Mouse (Mus musculus): ENCODE data around the gene Bbof1. TPM values are rescaled to one million over a fixed set of nuclear protein-coding genes. Genes with fewer than 3 reads are reported as not detected.

The Bbof1 gene
- polyA plus RNA-seq, 1 experiment: 4.3 TPM

DNA sequence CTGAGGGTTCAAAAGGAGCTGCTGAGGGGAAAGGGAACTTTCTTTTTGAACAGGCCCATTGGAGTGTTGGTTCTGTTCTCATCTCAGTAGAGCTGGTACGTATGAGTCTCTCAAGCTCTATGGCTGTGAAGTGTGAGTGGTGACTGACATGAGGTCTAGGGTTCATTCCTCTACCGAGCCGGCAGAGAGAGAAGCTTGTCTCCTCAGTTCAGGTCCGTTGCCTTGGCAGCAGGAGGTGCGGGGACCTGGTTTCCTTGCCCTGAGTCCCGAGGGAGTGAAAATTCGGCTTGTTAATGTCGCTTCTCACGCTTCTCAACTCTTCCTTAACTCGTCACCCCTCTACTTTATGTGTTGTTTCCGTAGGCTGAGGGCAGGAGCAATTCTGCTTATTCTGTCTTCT lies 42.9 kb downstream of the Bbof1 start:
- H3K4me3 ChIP-seq (replicated peaks; ENCODE audit: insufficient read depth, low read depth, low read length): peak overlapping the region; percentile 60
- no peaks in the 10 kb centered on the region for H3K27me3 ChIP-seq (ENCODE audit: control insufficient read depth, insufficient read depth, low read length)
- TF ChIP-seq POLR2A (IDR thresholded peaks at IDR 0.05; ENCODE audit: borderline replicate concordance, insufficient read depth, low read length): no peak
- no peak for TF ChIP-seq CTCF (IDR thresholded peaks at IDR 0.05; ENCODE audit: borderline replicate concordance, insufficient read depth, low read depth, low read length)
- H3K4me1 ChIP-seq (ENCODE audit: control insufficient read depth, insufficient read depth, low read length): no peaks in the 10 kb centered on the region
- under 1% methylated on average over 11 of the region's 11 CpGs for WGBS
- no peak for DNase-seq
- no peak overlapping the region; the same call in 1 of the 2 replicates for H3K27ac ChIP-seq (ENCODE audit: insufficient read depth, low read length)

DNA sequence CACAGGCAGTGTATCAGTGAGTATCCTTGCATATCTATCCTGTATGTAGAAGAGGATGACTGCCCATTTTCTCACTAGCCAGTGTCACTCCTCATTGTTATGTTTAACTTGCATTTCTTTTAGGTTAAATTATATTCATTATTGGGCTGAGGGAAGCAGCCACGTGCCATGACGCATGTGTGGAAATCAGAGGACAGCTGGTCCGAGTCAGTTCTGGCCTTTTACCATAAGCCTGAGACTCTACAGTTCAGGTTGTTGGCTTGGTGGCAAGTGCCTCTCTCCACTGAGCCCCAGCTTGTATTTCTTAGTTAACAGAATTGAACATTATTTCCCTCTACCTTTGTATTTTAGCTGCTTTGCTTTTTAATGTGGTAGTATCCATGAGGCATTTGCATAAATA lies 48.0 kb downstream of the Bbof1 start:
- no peaks in the 10 kb centered on the region for H3K4me1 ChIP-seq (ENCODE audit: control insufficient read depth, insufficient read depth, low read length)
- no peak overlapping the region for H3K27ac ChIP-seq (ENCODE audit: insufficient read depth, low read length)
- H3K4me3 ChIP-seq (replicated peaks; ENCODE audit: insufficient read depth, low read depth, low read length): no peak overlapping the region
- WGBS: 16% methylated on average over 3 of the region's 3 CpGs
- TF ChIP-seq POLR2A (IDR thresholded peaks at IDR 0.05; ENCODE audit: borderline replicate concordance, insufficient read depth, low read length) (no peak), CTCF (IDR thresholded peaks at IDR 0.05; ENCODE audit: borderline replicate concordance, insufficient read depth, low read depth, low read length) (no peak)
- H3K27me3 ChIP-seq (ENCODE audit: control insufficient read depth, insufficient read depth, low read length): no peaks in the 10 kb centered on the region
- DNase-seq: peak in 1 of 2 experiments; percentile 52

DNA sequence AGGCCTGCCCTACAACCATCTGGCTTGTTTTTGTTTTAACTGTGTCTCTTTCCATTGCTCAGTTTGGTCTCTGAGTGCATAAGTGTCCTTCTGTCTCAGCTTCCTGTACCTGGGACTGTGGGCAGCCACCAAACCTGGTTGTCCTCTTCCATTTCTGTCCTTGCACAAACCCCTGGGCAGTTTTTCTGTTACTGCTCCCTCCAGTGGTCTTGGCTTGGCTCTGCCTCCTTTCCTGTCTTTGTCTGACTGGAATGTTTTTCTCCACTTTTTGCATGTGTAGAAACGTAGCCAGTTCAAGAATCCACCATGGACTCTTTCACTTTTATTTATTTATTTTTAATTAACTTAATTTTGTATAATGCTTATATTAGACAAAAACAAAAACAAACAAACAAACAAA lies 51.0 kb downstream of the Bbof1 start:
- TF ChIP-seq CTCF (IDR thresholded peaks at IDR 0.05; ENCODE audit: borderline replicate concordance, insufficient read depth, low read depth, low read length): no peak
- no peak for TF ChIP-seq POLR2A (IDR thresholded peaks at IDR 0.05; ENCODE audit: borderline replicate concordance, insufficient read depth, low read length)
- 64% methylated on average over 1 of the region's 1 CpGs for WGBS
- no peak overlapping the region for H3K27ac ChIP-seq (ENCODE audit: insufficient read depth, low read length)
- no peak for DNase-seq
- no peaks in the 10 kb centered on the region for H3K27me3 ChIP-seq (ENCODE audit: control insufficient read depth, insufficient read depth, low read length)
- H3K4me1 ChIP-seq (ENCODE audit: control insufficient read depth, insufficient read depth, low read length): no peaks in the 10 kb centered on the region
- H3K4me3 ChIP-seq (replicated peaks; ENCODE audit: insufficient read depth, low read depth, low read length): no peak overlapping the region

DNA sequence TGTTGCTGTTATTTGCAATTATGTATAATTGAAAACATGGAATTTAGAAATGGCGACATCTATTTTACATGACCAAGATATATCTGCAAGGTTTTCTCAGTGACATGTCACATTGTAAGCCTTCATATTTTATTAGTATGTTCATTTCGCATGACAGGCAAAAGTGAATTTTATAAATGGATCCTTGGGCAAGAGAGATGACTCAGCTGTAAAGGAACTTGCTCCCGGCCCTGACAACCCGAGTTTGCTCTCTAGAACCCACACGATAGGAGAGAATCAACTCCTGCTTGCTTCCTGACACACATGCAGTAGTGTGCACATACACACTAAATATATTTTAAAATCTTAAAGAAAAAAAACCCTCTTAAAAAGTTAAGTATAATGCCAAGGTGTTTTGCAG lies 52.5 kb downstream of the Bbof1 start:
- WGBS: 94% methylated on average over 5 of the region's 5 CpGs

DNA sequence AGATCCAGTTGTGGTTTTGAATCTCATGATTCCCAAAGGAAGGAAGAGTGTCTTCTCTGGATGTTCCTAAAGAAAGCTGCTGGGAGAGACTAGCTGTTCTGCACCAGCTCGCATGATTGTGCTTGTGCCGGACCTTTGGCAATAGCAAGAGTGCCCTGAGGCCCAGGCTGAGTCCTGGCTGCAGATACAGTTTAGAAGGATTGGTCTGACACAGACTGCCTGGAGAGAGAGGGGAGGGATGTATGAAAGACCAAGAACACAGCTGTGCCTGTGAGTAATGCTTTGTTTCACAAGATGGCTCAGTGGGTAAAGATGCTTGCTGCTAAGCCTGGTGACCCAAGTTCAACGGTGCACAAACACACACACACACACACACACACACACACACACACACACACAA lies 54.0 kb downstream of the Bbof1 start:
- H3K4me3 ChIP-seq (replicated peaks; ENCODE audit: insufficient read depth, low read depth, low read length): no peak overlapping the region
- DNase-seq: no peak
- no peaks in the 10 kb centered on the region for H3K27me3 ChIP-seq (ENCODE audit: control insufficient read depth, insufficient read depth, low read length)
- WGBS: 75% methylated on average over 3 of the region's 3 CpGs
- TF ChIP-seq CTCF (IDR thresholded peaks at IDR 0.05; ENCODE audit: borderline replicate concordance, insufficient read depth, low read depth, low read length) (no peak), POLR2A (IDR thresholded peaks at IDR 0.05; ENCODE audit: borderline replicate concordance, insufficient read depth, low read length) (no peak)
- no peaks in the 10 kb centered on the region for H3K4me1 ChIP-seq (ENCODE audit: control insufficient read depth, insufficient read depth, low read length)
- no peak overlapping the region for H3K27ac ChIP-seq (ENCODE audit: insufficient read depth, low read length)

More for the DNA sequence above, 52.5 kb downstream of the Bbof1 start:
- H3K4me3 ChIP-seq (replicated peaks; ENCODE audit: insufficient read depth, low read depth, low read length): no peak overlapping the region
- H3K27me3 ChIP-seq (ENCODE audit: control insufficient read depth, insufficient read depth, low read length): no peaks in the 10 kb centered on the region
- no peak overlapping the region for H3K27ac ChIP-seq (ENCODE audit: insufficient read depth, low read length)
- no peak for TF ChIP-seq POLR2A (IDR thresholded peaks at IDR 0.05; ENCODE audit: borderline replicate concordance, insufficient read depth, low read length)
- no peak for TF ChIP-seq CTCF (IDR thresholded peaks at IDR 0.05; ENCODE audit: borderline replicate concordance, insufficient read depth, low read depth, low read length)
- no peaks in the 10 kb centered on the region for H3K4me1 ChIP-seq (ENCODE audit: control insufficient read depth, insufficient read depth, low read length)
- DNase-seq: no peak

DNA sequence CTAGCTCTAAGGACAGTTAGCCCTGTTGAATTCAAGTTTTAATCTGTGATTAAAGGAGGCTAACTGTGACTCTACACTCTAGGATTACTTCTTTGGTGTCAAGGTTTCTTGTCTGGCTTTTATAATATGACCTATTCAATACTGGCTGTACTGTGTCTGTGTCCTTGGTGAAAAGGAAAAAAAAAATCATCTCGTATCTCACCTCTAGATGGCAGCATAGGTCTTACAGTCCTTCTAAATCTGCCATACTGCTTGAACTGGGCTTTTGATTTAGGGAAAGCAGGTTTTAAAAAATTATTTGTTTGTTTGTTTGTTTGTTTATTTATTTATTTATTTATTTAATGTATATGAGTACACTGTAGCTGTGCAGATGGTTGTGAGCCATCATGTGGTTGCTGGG lies 59.8 kb downstream of the Bbof1 start:
- peak in 1 of 2 experiments; percentile 47 for DNase-seq
- TF ChIP-seq POLR2A (IDR thresholded peaks at IDR 0.05; ENCODE audit: borderline replicate concordance, insufficient read depth, low read length) (no peak), CTCF (IDR thresholded peaks at IDR 0.05; ENCODE audit: borderline replicate concordance, insufficient read depth, low read depth, low read length) (peak; percentile 13; the same call in 1 of the 2 replicates)
- no peak overlapping the region for H3K4me3 ChIP-seq (replicated peaks; ENCODE audit: insufficient read depth, low read depth, low read length)
- H3K4me1 ChIP-seq (ENCODE audit: control insufficient read depth, insufficient read depth, low read length): no peaks in the 10 kb centered on the region
- H3K27ac ChIP-seq (ENCODE audit: insufficient read depth, low read length): no peak overlapping the region
- WGBS: 0% methylated on average over 1 of the region's 1 CpGs
- no peaks in the 10 kb centered on the region for H3K27me3 ChIP-seq (ENCODE audit: control insufficient read depth, insufficient read depth, low read length)

DNA sequence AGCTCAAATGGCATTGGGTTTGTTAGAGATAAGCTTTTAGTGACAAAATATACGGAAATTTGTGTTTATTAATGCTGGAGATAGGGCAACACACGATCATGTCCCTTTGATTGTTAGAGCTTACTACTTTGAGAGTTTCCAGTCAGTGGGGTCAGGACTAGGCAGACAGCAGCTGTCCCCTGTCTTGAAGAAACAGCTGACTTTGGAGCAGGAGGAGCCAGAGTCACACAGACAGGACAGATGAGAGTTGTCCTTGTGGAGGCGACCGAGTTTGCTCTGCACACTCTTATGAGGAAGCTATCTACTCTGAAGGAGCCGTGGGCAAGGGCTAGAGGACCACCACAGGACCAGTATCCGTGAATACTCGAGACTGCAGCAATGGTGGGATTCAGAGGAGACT lies 70.1 kb downstream of the Bbof1 start:
- H3K27ac ChIP-seq (ENCODE audit: insufficient read depth, low read length): no peak overlapping the region
- no peaks in the 10 kb centered on the region for H3K4me1 ChIP-seq (ENCODE audit: control insufficient read depth, insufficient read depth, low read length)
- no peak for TF ChIP-seq CTCF (IDR thresholded peaks at IDR 0.05; ENCODE audit: borderline replicate concordance, insufficient read depth, low read depth, low read length)
- no peak for TF ChIP-seq POLR2A (IDR thresholded peaks at IDR 0.05; ENCODE audit: borderline replicate concordance, insufficient read depth, low read length)
- 96% methylated on average over 7 of the region's 7 CpGs for whole genome bisulfite sequencing
- DNase-seq: no peak
- no peaks in the 10 kb centered on the region for H3K27me3 ChIP-seq (ENCODE audit: control insufficient read depth, insufficient read depth, low read length)
- H3K4me3 ChIP-seq (replicated peaks; ENCODE audit: insufficient read depth, low read depth, low read length): no peak overlapping the region

DNA sequence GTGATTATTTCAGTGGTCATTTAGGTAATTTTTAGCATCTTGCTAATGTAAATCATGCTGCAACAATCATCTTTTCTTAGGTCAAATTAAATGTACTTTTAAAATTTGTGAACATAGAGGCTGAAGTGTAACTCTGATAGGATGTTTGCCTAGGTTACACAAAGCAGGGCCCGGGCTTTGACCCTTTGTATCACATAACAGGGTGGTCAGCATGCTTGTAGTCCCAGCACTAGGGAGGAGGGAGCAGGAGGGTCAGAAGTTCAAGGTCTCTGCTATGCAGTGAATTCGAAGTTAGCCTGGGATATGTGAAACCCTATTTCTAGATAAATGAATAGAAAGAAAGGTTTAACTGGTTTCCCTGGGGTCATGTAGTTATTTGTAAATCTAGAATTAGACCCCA lies 72.4 kb downstream of the Bbof1 start:
- 77% methylated on average over 2 of the region's 2 CpGs for WGBS
- H3K4me1 ChIP-seq (ENCODE audit: control insufficient read depth, insufficient read depth, low read length): no peaks in the 10 kb centered on the region
- no peaks in the 10 kb centered on the region for H3K27me3 ChIP-seq (ENCODE audit: control insufficient read depth, insufficient read depth, low read length)
- TF ChIP-seq CTCF (IDR thresholded peaks at IDR 0.05; ENCODE audit: borderline replicate concordance, insufficient read depth, low read depth, low read length) (no peak), POLR2A (IDR thresholded peaks at IDR 0.05; ENCODE audit: borderline replicate concordance, insufficient read depth, low read length) (no peak)
- H3K27ac ChIP-seq (ENCODE audit: insufficient read depth, low read length): no peak overlapping the region
- DNase-seq: no peak
- H3K4me3 ChIP-seq (replicated peaks; ENCODE audit: insufficient read depth, low read depth, low read length): no peak overlapping the region

Measured in cerebellum, adult 2 months (tissue).